Mouse (Mus musculus) gastrocnemius, postnatal 36 days (tissue): ENCODE measurements around the gene Spata33. TPM values are rescaled to one million over a fixed set of nuclear protein-coding genes. Genes with fewer than 3 reads are reported as not detected.

Experiments used
- DNase-seq, 2 experiments: peaks; one replicate each; pipeline ENCODE4 v3.0.0; 2022
- intact Hi-C: fragments of 180-260 bp; cut with DNase I; formaldehyde crosslinking; loops from one replicate; pipeline ENCODE4 v1.15.1; 2025
- total RNA-seq, 2 experiments: library from RNA; stranded (reverse); gene quantifications; 2 replicates each; pipeline ENCODE4 v1.2.3; 2021

Spata33 gene
- total RNA-seq, 2 experiments from 2014 or later: 0.72 to 1.2 TPM

GRCm38 (mm10) chr8:123231742-123232141 is 19.1 kb downstream of the Spata33 start:
- no peak for DNase-seq
- intact Hi-C loops: no loop called here

- intact Hi-C loops: no loop called here
Measured at GRCm38 (mm10) chr8:123232553-123232952, 19.9 kb downstream of the Spata33 start.

GRCm38 (mm10) chr8:123233300-123233699 is 20.7 kb downstream of the Spata33 start:
- intact Hi-C loops: no loop called here
- DNase-seq: no peak

More at GRCm38 (mm10) chr8:123232553-123232952, 19.9 kb downstream of the Spata33 start:
- no peak for DNase-seq

DNA sequence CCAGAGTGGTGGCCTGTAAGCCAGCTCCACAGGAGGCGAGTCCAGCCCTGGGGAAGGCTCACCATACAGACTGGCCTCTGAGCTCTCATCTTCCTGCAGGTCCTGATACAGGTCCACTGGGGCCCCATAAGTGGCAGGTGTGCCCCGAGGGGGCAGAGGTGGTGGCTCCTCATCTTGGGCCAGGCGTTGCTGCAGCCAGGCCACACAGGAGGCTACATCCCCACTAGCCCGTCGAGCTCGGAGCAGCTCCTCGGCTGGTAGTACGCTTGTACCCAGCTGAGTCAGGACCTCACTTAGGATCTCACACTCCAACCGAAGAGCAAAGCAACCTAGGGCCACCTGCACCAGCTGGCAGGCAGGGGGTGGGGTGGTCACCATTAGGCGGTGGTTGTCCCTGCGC is 21.1 kb downstream of the Spata33 start:
- intact Hi-C loops: no loop called here
- no peak for DNase-seq

DNA sequence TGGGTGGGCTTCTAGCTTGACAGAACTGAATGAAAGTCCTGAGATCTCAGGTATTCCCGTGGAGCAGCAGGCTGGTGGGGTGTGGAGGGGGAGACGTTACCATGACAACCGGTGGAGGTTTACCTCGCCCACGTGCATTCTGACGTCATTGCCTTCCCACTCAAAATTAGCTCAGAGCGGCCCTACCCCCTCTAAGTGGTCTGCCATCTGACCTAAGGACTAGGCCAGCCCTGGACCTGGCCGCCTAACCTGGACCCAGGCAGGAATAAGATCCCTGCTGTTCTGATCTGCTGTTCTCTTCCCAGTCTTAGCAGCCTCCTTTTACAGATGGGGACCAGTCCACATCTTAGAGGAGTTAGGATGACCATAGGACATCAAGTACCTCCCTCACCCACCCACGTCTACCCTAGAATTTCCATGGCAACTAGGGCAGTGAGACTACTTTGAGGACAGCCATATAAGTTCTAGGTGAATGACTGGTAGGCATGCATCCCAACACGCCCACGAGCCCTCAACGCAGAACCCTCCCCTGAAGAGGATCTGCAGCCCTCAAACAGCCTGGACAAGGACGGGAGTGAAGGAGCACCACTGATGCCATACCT is 22.4 kb downstream of the Spata33 start:
- DNase-seq: no peak
- intact Hi-C loops: no loop called here

GRCm38 (mm10) chr8:123235520-123236497 is 23.2 kb downstream of the Spata33 start, which contains the start of gene Spata2l:
Gene Spata2l (minus strand): TSS chr8:123236233.
- peak; percentile 75 to 77 for DNase-seq
- intact Hi-C loops: no loop called here

GRCm38 (mm10) chr8:123239398-123239797 is 26.8 kb downstream of the Spata33 start:
- no peak for DNase-seq
- intact Hi-C loops: no loop called here

- intact Hi-C loops: no loop called here
- DNase-seq: no peak
Measured at GRCm38 (mm10) chr8:123242107-123242923, 29.7 kb downstream of the Spata33 start.

DNA sequence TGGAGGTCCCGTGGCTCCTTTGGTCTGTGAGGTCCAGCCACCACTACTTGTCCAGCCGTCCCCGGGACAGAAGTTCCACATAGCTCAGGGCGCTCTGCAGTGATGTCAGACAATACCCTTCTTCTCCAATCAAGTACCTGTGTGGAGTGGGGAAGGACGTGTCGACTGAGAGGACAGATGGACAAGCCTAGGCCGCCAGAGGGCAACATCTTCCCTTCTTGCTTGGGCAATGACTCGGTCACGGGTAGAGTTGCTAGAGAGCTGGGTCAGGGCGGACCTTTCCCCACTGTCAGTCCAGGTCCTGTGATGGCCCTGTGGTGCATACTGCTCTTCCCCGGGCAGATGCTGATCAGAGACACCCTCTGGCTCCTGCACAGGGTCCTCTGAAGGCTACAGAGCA is 30.4 kb downstream of the Spata33 start:
- no peak for DNase-seq
- intact Hi-C loops: no loop called here

DNA sequence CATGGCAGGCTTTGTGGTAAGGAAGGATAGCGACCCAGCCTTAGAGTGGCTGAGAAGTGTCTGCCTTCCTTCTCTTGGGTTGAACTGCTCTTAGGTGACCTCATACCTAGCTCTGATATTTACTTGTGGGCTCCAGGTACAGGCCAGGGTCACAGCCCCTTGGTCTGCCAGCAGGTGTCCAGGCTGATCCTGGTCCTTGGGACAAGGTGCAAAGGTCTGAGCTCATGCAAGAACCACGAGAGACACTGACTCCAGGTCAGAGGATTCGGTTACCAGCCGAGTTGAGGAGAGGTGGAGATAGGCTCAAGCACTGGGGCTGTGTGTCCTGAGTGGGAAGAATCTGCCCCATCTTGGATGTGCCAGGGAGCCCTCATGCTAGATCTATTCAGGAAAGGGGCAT is 31.8 kb downstream of the Spata33 start:
- intact Hi-C loops: no loop called here
- DNase-seq: peak in 1 of 2 experiments; percentile 7

DNA sequence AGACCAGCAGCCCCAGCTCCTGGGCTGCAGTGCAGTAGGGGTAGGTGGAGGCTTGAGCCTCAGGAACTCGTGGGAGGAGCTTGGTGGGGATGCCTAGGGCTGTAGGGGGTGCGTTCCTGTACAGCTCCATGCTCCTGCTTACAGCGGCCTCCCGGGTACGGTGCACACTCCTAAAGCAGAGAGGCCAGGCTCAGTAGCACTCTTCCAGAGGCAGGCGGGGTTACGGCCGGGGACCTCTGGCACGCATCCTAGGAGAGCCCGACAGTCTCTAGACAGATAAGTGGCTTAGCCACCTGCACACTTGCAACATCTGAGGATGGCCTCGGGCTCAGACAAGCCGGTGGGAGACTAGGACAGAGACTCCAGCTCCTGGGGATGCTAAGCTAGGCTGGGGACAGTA is 32.9 kb downstream of the Spata33 start:
- intact Hi-C loops: no loop called here
- DNase-seq: no peak

DNA sequence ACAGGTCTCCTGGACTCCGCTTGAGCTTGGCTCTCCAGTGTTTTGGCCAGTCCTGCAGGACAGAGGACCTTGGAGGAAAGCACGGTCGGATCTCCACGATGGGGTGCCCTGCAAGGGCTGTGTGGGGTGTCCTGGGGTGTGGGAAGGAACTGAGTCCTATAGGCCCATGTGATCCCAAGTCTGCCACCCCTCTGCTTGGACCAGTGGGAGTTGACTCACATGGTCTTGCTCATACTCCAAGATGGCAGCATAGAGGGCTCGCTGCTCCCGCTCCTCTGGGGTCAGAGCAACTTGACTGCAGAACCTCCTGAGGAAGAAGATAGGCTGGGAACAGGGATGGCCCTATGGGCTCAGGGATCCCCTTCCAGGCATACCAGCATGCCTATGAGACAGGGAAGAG is 35.1 kb downstream of the Spata33 start:
- DNase-seq: no peak
- intact Hi-C loops: no loop called here

DNA sequence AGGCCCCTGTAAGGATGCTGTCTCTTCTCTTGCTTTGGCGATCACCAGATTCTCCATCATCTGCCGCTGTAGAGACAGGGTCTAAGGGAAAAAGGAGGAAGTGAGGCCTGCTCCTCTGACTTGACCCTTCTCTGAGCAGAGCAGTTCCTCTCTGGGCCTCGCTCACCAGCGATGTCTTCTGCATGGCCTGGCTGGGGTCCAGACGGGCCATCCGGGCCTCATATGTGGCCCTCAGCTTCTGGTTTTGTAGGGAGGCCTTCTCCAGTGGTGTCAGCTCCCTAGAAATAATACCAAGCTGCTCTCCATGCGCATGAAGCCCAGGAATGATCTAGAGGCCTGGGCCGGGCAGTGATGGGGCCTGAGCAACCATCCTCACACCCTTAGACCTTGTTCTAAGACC is 36.0 kb downstream of the Spata33 start:
- DNase-seq: no peak
- intact Hi-C loops: no loop called here

GRCm38 (mm10) chr8:123250940-123251339 is 38.3 kb downstream of the Spata33 start:
- DNase-seq: no peak
- intact Hi-C loops: no loop called here

DNA sequence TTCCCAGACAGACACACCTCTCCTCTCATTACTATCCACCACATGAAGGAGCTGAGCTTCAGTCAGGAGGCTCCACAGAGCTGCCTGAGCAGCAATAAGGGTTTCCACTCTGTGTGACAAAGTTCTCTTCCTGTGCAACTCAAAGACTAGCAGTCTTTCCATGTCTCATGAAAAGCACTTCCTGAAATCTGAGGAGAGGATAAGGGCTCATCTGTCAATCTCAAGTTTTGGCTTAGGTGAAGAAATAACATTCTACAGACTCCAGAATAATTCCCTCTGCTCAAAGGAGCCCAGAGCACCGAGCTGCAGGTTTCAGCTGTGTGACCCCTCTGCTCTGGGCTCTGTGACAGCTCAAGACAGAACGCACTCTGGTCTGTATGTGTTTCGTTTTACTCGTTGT is 40.3 kb downstream of the Spata33 start:
- intact Hi-C loops: no loop called here
- no peak for DNase-seq

DNA sequence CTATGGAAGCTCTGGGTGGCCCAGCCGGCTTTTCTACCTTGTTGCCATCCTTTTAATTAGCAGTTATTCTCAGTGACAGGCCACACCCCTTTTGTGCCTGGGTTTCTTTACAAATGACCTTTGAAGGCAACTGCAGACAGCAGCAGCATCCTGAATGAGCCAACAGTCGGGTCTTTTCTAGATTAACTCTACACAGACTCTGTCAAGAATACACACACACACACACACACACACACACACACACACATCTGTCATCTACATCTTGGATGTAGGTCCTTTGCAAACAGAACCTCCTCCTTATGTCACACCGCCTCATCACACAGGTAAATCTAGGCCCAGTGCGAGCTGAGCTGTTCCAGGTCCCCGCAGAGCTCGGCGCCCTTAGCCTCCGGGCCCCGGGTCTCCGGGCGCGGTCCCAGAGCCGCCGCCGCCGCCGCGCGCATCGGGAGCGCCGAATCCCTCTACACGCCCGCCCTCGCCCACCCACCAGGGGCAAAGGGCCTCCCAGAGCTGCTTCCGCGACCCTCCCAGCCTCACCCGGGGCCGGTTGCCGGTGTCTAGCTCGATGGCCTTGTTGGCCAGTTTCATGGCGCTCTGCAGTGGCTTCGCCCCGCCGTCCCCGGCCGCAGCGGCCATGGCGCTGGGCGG is 40.9 kb downstream of the Spata33 start:
- intact Hi-C loops: no loop called here

DNA sequence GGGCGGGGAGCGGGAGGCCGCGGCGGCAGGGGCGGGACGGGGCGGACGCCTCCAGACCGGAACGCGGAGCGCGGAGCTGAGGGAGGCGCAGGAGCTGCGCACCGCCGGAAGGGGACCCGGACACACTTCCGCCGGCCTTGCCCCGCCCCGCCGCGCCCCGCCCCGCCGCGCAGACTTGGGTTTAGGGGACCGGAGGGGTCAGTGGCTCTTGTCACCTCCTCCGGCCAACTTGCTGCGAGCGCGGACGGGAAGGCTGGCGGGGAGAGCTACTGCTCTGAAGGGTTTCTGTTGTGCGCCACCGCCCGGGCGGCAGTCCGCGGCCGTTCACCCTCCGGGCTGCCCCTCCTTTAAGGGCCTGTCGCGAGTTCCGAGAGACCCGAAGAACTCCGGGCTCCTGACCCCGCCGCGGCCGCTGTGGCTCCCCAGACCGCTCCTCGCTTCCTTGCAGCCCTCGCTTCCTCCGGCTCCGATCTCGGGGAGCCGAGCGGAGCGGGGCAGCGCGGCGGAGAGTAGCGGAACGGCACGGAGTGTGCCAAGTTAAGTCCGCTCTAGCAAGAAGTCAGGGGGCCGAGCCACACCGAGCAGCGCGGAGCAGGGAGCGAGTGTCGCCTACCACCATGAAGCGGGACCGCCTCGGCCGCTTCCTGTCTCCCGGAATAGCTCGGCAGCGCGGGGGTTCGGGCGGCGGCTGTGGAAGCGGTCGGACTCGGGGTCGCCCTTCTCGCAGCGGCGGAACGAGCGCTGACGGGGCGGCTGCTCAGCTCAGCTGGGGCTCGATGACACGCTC is 41.7 kb downstream of the Spata33 start, which contains the start of the genes Zfp276 and Vps9d1:
Gene Zfp276 (plus strand): TSS at position 97 of the 787 bp plus-strand sequence.
Gene Vps9d1 (minus strand): TSS at position 250 of the 787 bp plus-strand sequence.
- intact Hi-C loops: no loop called here
- DNase-seq: peak; percentile 82 to 84

More for the DNA sequence above, 40.9 kb downstream of the Spata33 start:
- DNase-seq: peak in 1 of 2 experiments; percentile 12

DNA sequence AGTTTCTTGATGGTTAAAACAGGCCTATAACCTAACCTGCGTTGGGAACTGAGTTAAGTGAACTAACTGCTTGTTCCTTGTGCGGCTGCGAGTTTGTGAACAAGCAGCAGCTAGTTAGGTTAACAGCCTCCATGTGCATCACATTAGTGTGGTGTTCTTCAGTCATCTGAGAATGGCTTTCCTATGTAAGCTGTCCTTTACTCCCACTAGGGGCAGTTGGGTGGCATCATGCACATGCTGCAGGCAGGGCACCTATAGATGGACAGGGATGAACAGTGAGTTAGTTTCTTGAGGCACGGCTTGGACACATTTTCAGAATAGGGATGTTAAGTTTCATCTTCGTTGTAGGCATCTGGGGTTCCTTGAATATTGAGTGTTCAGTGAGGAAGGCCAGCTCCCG is 42.5 kb downstream of the Spata33 start:
- intact Hi-C loops: no loop called here
- no peak for DNase-seq

DNA sequence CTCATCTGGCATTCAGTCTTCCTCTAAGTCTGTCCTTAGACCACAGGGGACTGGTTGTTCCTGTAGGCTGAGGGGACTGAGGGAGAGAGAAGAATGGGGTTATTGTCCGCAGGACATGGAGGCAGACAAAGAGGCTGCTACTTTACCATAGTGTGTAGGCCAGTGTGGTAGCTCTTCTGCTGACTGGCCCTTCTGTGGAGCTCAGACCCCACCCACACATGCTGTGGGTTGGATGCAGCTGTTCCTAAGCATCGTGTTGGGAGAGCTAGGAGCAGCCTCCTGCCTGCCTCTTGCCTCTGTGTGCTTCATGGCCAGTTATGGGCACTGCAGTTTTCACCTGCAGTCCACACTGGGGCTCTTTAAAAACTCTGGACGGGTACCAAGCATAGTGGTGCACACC is 44.5 kb downstream of the Spata33 start:
- no peak for DNase-seq
- intact Hi-C loops: no loop called here
